Mouse (Mus musculus): Measurements from ENCODE around the gene Syt8. TPM values are rescaled to one million over a fixed set of nuclear protein-coding genes. Genes with fewer than 3 reads are reported as not detected.
A peak's percentile ranks its signal among the peaks of the same experiment; 100 is the strongest.

The Syt8 gene
- total and polyA plus RNA-seq, 3 experiments, result not detected

- H3K9ac ChIP-seq (ENCODE audit: low read depth, low read length), result no peak overlapping the region
- TF ChIP-seq EP300 (IDR thresholded peaks at IDR 0.05; ENCODE audit: insufficient read depth, low read depth, low read length) (no peak), POLR2A (IDR thresholded peaks at IDR 0.05; ENCODE audit: insufficient read depth, low read depth, low read length) (no peak), CTCF (IDR thresholded peaks at IDR 0.05) (no peak)
- no peak overlapping the region for H3K4me3 ChIP-seq
- H3K27me3 ChIP-seq (ENCODE audit: control insufficient read depth, insufficient read depth, low read length), result no peaks in the 10 kb centered on the region
- WGBS, result 91% methylated on average over 4 of the region's 4 CpGs
- no peaks in the 10 kb centered on the region for H3K79me2 ChIP-seq (replicated peaks; ENCODE audit: control insufficient read depth, insufficient read depth, low read length)
- intact Hi-C loops (cut with DNase I), result no loop called here
- DNase-seq, result peak in 1 of 2 experiments; percentile 20
- no peaks in the 10 kb centered on the region for H3K36me3 ChIP-seq (ENCODE audit: control insufficient read depth, insufficient read depth, low read length)
- H3K4me1 ChIP-seq (ENCODE audit: control insufficient read depth, insufficient read depth, low read length), result peaks cover 23% of the 10 kb centered on the region
- H3K27ac ChIP-seq, result peak overlapping the region; percentile 75
Measured at GRCm38 (mm10) chr7:142472936-142473335, 38.3 kb downstream of the Syt8 start.

- intact Hi-C loops (cut with DNase I), result no loop called here
- no peak overlapping the region for H3K9ac ChIP-seq (ENCODE audit: low read depth, low read length)
- peaks cover 23% of the 10 kb centered on the region for H3K4me1 ChIP-seq (ENCODE audit: control insufficient read depth, insufficient read depth, low read length)
- 90% methylated on average over 2 of the region's 2 CpGs for WGBS
- TF ChIP-seq CTCF (IDR thresholded peaks at IDR 0.05) (no peak), EP300 (IDR thresholded peaks at IDR 0.05; ENCODE audit: insufficient read depth, low read depth, low read length) (no peak), POLR2A (IDR thresholded peaks at IDR 0.05; ENCODE audit: insufficient read depth, low read depth, low read length) (no peak)
- H3K27ac ChIP-seq, result no peak overlapping the region
- H3K36me3 ChIP-seq (ENCODE audit: control insufficient read depth, insufficient read depth, low read length), result no peaks in the 10 kb centered on the region
- no peak overlapping the region for H3K4me3 ChIP-seq
- DNase-seq, result peak; percentile 5 to 19
- no peaks in the 10 kb centered on the region for H3K79me2 ChIP-seq (replicated peaks; ENCODE audit: control insufficient read depth, insufficient read depth, low read length)
- no peaks in the 10 kb centered on the region for H3K27me3 ChIP-seq (ENCODE audit: control insufficient read depth, insufficient read depth, low read length)
Measured at GRCm38 (mm10) chr7:142473476-142473875, 38.8 kb downstream of the Syt8 start.

- WGBS, result 67% methylated on average over 14 of the region's 14 CpGs
- H3K4me3 ChIP-seq, result peak overlapping the region; percentile 41
- intact Hi-C loops (cut with DNase I), result loop anchor here (5.0 kb wide), 1 partner anchor 32 kb away; the partner anchor contains the start of gene Tnni2
Measured at GRCm38 (mm10) chr7:142474799-142475198, 40.1 kb downstream of the Syt8 start.

GRCm38 (mm10) chr7:142475641-142476040 is 41.0 kb downstream of the Syt8 start:
- peak; percentile 45; the same call in 1 of the 2 replicates for TF ChIP-seq POLR2A (IDR thresholded peaks at IDR 0.05; ENCODE audit: insufficient read depth, low read depth, low read length)
- TF ChIP-seq CTCF (IDR thresholded peaks at IDR 0.05), result no peak
- H3K4me3 ChIP-seq, result peak overlapping the region; percentile 41
- intact Hi-C loops (cut with DNase I), result loop anchor here (5.0 kb wide), 1 partner anchor 33 kb away; the partner anchor contains the start of gene Tnni2

More at GRCm38 (mm10) chr7:142474799-142475198, 40.1 kb downstream of the Syt8 start:
- Histone ChIP-seq H3K9ac (ENCODE audit: low read depth, low read length) (peak overlapping the region; percentile 51), H3K27me3 (ENCODE audit: control insufficient read depth, insufficient read depth, low read length) (no peaks in the 10 kb centered on the region), H3K36me3 (ENCODE audit: control insufficient read depth, insufficient read depth, low read length) (no peaks in the 10 kb centered on the region), H3K27ac (peak overlapping the region; percentile 80), H3K79me2 (replicated peaks; ENCODE audit: control insufficient read depth, insufficient read depth, low read length) (no peaks in the 10 kb centered on the region), H3K4me1 (ENCODE audit: control insufficient read depth, insufficient read depth, low read length) (peaks cover 23% of the 10 kb centered on the region)
- DNase-seq, result peak; percentile 74 to 80
- TF ChIP-seq EP300 (IDR thresholded peaks at IDR 0.05; ENCODE audit: insufficient read depth, low read depth, low read length), result no peak
- no peak for TF ChIP-seq CTCF (IDR thresholded peaks at IDR 0.05)

GRCm38 (mm10) chr7:142476271-142476670 is 41.6 kb downstream of the Syt8 start:
- Histone ChIP-seq H3K9ac (ENCODE audit: low read depth, low read length) (peak overlapping the region; percentile 51), H3K36me3 (ENCODE audit: control insufficient read depth, insufficient read depth, low read length) (no peaks in the 10 kb centered on the region), H3K27ac (peak overlapping the region; percentile 80), H3K4me3 (peak overlapping the region; percentile 41), H3K4me1 (ENCODE audit: control insufficient read depth, insufficient read depth, low read length) (peaks cover 13% of the 10 kb centered on the region), H3K79me2 (replicated peaks; ENCODE audit: control insufficient read depth, insufficient read depth, low read length) (no peaks in the 10 kb centered on the region), H3K27me3 (ENCODE audit: control insufficient read depth, insufficient read depth, low read length) (no peaks in the 10 kb centered on the region)
- TF ChIP-seq EP300 (IDR thresholded peaks at IDR 0.05; ENCODE audit: insufficient read depth, low read depth, low read length) (no peak), CTCF (IDR thresholded peaks at IDR 0.05) (no peak), POLR2A (IDR thresholded peaks at IDR 0.05; ENCODE audit: insufficient read depth, low read depth, low read length) (no peak)
- peak in 1 of 2 experiments; percentile 5 for DNase-seq
- intact Hi-C loops (cut with DNase I), result loop anchor here (5.0 kb wide), 1 partner anchor 34 kb away; the partner anchor contains the start of gene Tnni2
- 74% methylated on average over 5 of the region's 5 CpGs for WGBS

More at GRCm38 (mm10) chr7:142475641-142476040, 41.0 kb downstream of the Syt8 start:
- Histone ChIP-seq H3K79me2 (replicated peaks; ENCODE audit: control insufficient read depth, insufficient read depth, low read length) (no peaks in the 10 kb centered on the region), H3K36me3 (ENCODE audit: control insufficient read depth, insufficient read depth, low read length) (no peaks in the 10 kb centered on the region), H3K27ac (peak overlapping the region; percentile 80), H3K9ac (ENCODE audit: low read depth, low read length) (peak overlapping the region; percentile 51), H3K27me3 (ENCODE audit: control insufficient read depth, insufficient read depth, low read length) (no peaks in the 10 kb centered on the region), H3K4me1 (ENCODE audit: control insufficient read depth, insufficient read depth, low read length) (peaks cover 17% of the 10 kb centered on the region)
- 31% methylated on average over 7 of the region's 7 CpGs for WGBS
- DNase-seq, result peak; percentile 33 to 34

GRCm38 (mm10) chr7:142476795-142477452 is 42.3 kb downstream of the Syt8 start:
- Histone ChIP-seq H3K36me3 (ENCODE audit: control insufficient read depth, insufficient read depth, low read length) (no peaks in the 10 kb centered on the region), H3K79me2 (replicated peaks; ENCODE audit: control insufficient read depth, insufficient read depth, low read length) (no peaks in the 10 kb centered on the region), H3K27ac (peak overlapping the region; percentile 80), H3K4me1 (ENCODE audit: control insufficient read depth, insufficient read depth, low read length) (peaks cover 10% of the 10 kb centered on the region), H3K27me3 (ENCODE audit: control insufficient read depth, insufficient read depth, low read length) (no peaks in the 10 kb centered on the region), H3K9ac (ENCODE audit: low read depth, low read length) (peak overlapping the region; percentile 51), H3K4me3 (peak overlapping the region; percentile 41)
- 53% methylated on average over 13 of the region's 13 CpGs for WGBS
- peak; percentile 73 to 74 for DNase-seq
- peak; percentile 46; the same call in 1 of the 2 replicates for TF ChIP-seq POLR2A (IDR thresholded peaks at IDR 0.05; ENCODE audit: insufficient read depth, low read depth, low read length)
- no peak for TF ChIP-seq CTCF (IDR thresholded peaks at IDR 0.05)
- TF ChIP-seq EP300 (IDR thresholded peaks at IDR 0.05; ENCODE audit: insufficient read depth, low read depth, low read length), result peak; percentile 66
- intact Hi-C loops (cut with DNase I), result loop anchor here (5.0 kb wide), 1 partner anchor 35 kb away; the partner anchor contains the start of gene Tnni2
